Mouse (Mus musculus) kidney, embryonic 16.5 days (tissue): ENCODE measurements around the gene Ugdh. TPM values are rescaled to one million over a fixed set of nuclear protein-coding genes. Genes with fewer than 3 reads are reported as not detected.

Experiments used
- ATAC-seq: fragments of 200-750 bp; cut with Nextera tagmentation; 2 replicates; pipeline ENCODE4 v1.8.0; 2017; ENCODE audit warnings: moderate TSS enrichment; ENCODE audit not compliant: low FRiP score, low TSS enrichment
- H3K27ac ChIP-seq: fragments of 300-500 bp; sonication (generic); 2 replicates; pipeline ENCODE4 v1.5.1; 2014; ENCODE audit warnings: low read length
- H3K27me3 ChIP-seq: fragments of 300-500 bp; sonication (generic); 2 replicates; pipeline ENCODE4 v1.6.1; 2014; ENCODE audit warnings: low read length, control low read depth, mixed read lengths; ENCODE audit not compliant: insufficient read depth
- H3K36me3 ChIP-seq: fragments of 300-500 bp; sonication (generic); 2 replicates; pipeline ENCODE4 v1.6.1; 2014; ENCODE audit warnings: low read length, control low read depth, mixed read lengths; ENCODE audit not compliant: insufficient read depth
- H3K4me1 ChIP-seq: fragments of 300-500 bp; sonication (generic); 2 replicates; pipeline ENCODE4 v1.6.1; 2014; ENCODE audit warnings: low read length, control low read depth, mixed read lengths; ENCODE audit not compliant: insufficient read depth
- H3K4me2 ChIP-seq: fragments of 300-500 bp; sonication (generic); replicated peaks from 2 replicates; pipeline ENCODE4 v1.6.1; 2014; ENCODE audit warnings: low read depth, low read length
- H3K4me3 ChIP-seq: fragments of 300-500 bp; sonication (generic); 2 replicates; pipeline ENCODE4 v1.5.1; 2014; ENCODE audit warnings: mild to moderate bottlenecking, low read length
- H3K9ac ChIP-seq: fragments of 300-500 bp; sonication (generic); replicated peaks from 2 replicates; pipeline ENCODE4 v1.6.1; 2014; ENCODE audit warnings: low read length
- H3K9me3 ChIP-seq: fragments of 300-500 bp; sonication (generic); 2 replicates; pipeline ENCODE4 v1.6.1; 2016; ENCODE audit warnings: low read length, control low read depth
- WGBS: fragments of 180-500 bp; shearing (Covaris S2); extraction: QIAGEN DNeasy Blood & Tissue Kit; methylation state at CpG from one replicate; pipeline ENCODE4 v1.1.7; 2014; 5-methylcytosine and 5-hydroxymethylcytosine counted together
- polyA plus RNA-seq: library from polyadenylated mRNA; unstranded; fragments of >200 nt; fragmentation: Nextera tagmentation; extraction: Ambion mirVana; gene quantifications from 2 replicates; pipeline ENCODE4 v1.2.1, GENCODE M21; 2015

Gene Ugdh
- polyA plus RNA-seq, 1 experiment from 2014 or later = 109 TPM

DNA sequence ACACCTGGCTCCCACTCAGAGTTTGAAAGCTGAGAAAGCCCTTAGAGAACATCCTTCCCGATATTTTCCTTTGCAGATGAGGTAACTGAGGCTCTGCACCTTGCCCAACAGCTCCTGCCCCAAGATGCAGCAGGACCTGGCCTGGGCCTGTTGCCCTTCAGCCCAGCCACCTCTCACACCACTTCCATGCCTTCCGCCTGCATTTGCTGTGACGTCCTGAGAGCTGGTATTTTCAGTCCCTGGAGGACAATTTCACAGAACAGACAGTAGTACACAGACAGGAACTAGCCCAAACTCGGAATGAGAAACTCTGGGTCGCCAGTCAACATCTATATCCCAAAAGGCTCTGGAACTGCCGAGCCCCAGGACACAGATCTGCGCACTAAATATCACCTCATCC is 61.0 kb downstream of the Ugdh start:
- Histone ChIP-seq H3K27me3 (no peaks in the 10 kb centered on the region), H3K36me3 (no peaks in the 10 kb centered on the region), H3K4me1 (no peaks in the 10 kb centered on the region), H3K4me2 (no peak overlapping the region), H3K27ac (no peak overlapping the region), H3K4me3 (no peak overlapping the region), H3K9me3 (no peaks in the 10 kb centered on the region), H3K9ac (no peak overlapping the region)
- no peak for ATAC-seq
- WGBS = 70% methylated on average over 7 of the region's 7 CpGs

DNA sequence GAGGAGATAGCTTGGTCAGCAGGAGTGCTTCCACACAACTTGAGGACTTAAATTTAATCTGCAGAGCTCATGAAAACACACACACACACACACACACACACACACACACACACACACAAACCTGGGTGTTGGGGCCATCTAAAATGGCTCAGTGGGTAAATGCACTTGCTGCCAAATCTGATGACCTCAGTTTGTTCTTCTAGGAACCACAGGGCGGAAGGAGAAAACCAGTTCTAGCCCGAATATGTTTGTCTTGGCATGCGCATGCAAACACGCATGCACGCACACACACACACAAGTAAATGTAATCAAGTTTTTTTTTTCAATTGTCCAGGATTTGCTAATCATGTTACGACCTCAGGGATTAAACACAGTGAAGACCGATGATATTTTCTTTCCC is 64.2 kb downstream of the Ugdh start:
- Histone ChIP-seq H3K9me3 (no peaks in the 10 kb centered on the region), H3K9ac (no peak overlapping the region), H3K4me3 (no peak overlapping the region), H3K27me3 (no peaks in the 10 kb centered on the region), H3K4me2 (no peak overlapping the region), H3K4me1 (no peaks in the 10 kb centered on the region), H3K27ac (no peak overlapping the region), H3K36me3 (no peaks in the 10 kb centered on the region)
- WGBS = 86% methylated on average over 7 of the region's 7 CpGs
- ATAC-seq = no peak

DNA sequence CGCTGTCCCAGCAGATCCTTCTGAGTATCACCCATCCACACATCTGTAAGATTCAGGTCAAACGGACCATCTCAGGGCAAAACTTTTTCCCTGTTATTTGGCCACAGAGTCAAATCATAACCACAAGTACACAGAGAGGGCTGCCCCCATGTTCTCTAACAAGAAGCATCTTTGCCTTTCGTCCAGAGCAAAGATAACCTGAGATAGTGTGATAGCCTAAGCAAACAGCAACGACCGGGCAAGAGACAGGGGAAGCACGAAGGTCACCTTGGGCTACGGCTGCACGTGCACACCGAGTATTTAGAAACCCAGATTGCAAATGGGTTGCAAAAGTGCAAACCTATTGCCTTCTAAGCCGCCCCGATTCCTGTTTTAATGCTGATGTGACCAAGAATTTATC is 67.9 kb downstream of the Ugdh start:
- no peaks in the 10 kb centered on the region for H3K36me3 ChIP-seq
- no peak overlapping the region for H3K4me2 ChIP-seq
- no peak overlapping the region for H3K27ac ChIP-seq
- no peaks in the 10 kb centered on the region for H3K9me3 ChIP-seq
- H3K4me1 ChIP-seq = no peaks in the 10 kb centered on the region
- H3K4me3 ChIP-seq = no peak overlapping the region
- no peaks in the 10 kb centered on the region for H3K27me3 ChIP-seq
- H3K9ac ChIP-seq = no peak overlapping the region
- WGBS = 89% methylated on average over 11 of the region's 11 CpGs
- no peak for ATAC-seq

Other genes starting within 250 kb of the Ugdh start
- gene Wdr19, start 236.3 kb downstream of the Ugdh start, polyA plus RNA-seq = 12.8 and 13.1 TPM in 2 replicates
- gene Rfc1, start 100.3 kb downstream of the Ugdh start, polyA plus RNA-seq = 70.8 and 87.8 TPM in 2 replicates
- 0.09 and 0.20 TPM in 2 replicates for gene Klb, start 87.6 kb downstream of the Ugdh start, polyA plus RNA-seq
- 901 and 990 TPM in 2 replicates for gene Rpl9, start 44.5 kb downstream of the Ugdh start, polyA plus RNA-seq
- 67.2 and 71.4 TPM in 2 replicates for gene Lias, start 44.5 kb downstream of the Ugdh start, polyA plus RNA-seq
- not detected in 2 replicates for gene Gm43552, start 56.9 kb upstream of the Ugdh start, polyA plus RNA-seq
- gene Smim14, start 101.2 kb upstream of the Ugdh start, polyA plus RNA-seq = 101 and 106 TPM in 2 replicates
- gene Ube2k, start 101.3 kb upstream of the Ugdh start, polyA plus RNA-seq = 158 and 173 TPM in 2 replicates